Mouse (Mus musculus) MN1 (cell line): ENCODE data around the gene Gemin5.
"Not testable (repeated sequence)": the region's sequence is repeated elsewhere in the genome, so short reads cannot be mapped to it uniquely, and the experiment has no call there.

Experiments used
- DNase-seq: peaks from one replicate; pipeline ENCODE4 v3.0.0-alpha.2; 2016; ENCODE audit warnings: low spot score

Gemin5 gene

DNA sequence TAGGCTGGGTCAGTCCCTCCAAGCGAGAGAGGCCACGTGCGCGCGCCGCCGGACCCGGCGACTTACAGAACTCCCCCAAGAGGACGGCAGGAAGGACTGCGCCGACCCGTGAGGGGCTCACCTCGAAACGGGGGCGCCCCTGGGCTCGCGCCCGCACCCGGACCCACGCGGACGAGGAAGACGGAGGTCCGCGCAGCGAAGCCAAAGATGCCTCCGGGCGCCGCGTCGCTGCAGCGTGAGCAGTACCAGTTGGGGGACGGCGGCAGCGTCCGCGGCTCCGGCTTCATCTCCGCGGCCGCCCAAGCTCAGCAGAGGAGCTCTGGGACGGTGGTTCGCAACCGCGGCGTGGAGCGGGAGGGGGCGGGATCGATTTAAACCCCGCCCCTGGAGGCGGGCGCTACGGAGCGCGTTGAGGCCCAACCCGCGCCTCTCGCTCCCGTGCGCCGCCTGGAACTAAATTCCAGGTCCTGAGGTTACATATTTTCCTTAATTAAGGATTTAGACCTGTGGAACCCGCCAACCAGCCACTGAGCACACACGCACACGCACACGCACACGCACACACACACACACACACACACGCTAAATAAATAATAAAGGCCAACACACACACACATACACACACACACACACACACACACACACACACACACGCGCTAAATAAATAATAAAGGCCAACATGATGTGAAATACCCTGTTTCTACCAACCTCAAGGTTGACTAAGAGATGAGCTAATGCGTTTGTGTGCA, at the start of gene Gemin5:
Gemin5 (minus strand) TSS at position 373 of the 749 bp plus-strand sequence.
- peak; percentile 93 for DNase-seq

DNA sequence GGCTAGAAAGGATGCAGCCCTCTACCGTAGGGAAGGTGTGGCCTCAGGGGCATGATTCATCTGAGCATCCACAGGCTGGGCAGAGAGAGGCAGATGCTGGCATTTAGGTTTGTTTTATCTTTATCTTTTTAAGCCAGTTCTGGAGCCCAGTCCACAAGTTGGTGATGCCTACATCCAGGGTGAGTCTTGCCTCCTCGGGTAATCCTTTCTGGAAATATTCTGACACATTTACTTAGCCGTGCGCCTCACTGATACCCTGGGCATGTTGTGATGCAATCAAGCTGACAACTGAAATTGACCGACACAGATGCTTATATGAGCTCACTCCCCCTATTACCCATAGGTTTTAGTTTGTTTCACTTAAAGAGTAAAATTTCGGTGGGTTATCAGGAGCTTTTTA, 48.5 kb upstream of the Gemin5 start:
- peak; percentile 61 for DNase-seq

DNA sequence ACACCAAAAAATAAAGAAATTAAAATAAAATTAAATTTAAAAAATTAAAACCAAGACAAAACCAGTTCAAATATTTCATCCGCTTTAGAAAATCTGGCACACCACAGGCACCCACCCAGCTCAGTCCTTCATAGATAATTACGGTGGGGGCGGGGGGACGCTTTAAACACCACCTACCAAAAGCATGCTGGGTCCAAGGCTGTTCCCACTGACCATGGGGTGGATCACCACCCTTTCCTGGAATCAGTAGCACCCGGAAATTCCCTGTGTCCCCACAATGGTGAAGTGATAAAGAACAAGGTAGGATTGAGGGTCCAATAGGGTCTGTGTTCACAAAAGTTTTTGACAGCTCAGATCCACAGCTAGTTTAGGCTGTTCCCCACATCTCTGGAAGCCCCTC, 47.5 kb upstream of the Gemin5 start:
- no peak for DNase-seq

DNA sequence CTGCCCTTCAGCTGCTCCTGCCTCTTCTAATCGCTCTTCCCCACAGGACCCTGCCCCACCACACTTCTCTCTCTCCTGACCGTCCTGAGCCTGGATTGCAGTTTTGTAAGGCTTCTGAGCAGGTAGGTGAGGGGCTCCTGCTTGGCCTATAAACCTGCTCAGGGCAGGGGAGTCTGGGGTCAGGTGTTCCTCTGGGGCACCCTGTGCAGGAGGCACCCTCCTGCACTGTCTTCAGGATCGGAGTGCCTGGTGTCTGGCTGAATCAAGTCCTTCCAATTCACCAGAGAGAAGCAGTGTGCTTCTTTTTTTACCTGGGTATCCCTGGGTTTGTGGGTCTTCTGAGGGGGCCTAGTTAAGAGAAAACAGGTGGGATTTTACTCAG, 46.7 kb upstream of the Gemin5 start:
- DNase-seq = not testable (repeated sequence)

DNA sequence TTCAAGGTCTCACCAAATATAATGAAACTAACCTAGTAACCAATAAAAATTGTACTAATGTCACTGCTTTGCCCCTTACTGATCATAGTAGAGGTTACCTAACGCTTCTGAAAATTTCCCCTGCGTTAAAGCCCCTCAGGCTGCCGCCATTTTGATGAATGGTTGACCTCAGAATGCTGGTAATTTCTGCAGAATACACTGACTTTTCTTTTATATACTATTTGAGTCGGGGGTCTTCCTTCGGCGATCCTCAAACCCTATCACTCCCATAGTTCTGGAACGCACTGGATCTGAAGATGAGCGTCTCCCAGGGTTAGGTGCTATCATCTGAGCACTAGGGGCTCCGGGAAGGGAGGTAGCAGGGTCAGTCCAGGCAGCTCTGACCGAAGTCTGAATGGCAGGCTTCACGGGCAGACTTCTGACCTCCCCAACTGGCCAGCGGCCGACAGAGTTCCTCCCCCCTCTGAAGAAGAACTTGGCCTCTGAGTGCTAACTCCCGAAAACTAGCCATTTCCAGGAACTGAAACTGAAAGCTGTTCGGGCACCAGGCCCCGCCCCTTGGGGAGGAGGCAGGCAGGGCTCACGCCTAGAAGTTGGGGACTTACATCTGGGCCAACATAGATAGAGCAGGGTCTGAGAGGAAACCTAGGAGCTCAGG, 46.2 kb upstream of the Gemin5 start:
- DNase-seq = peak; percentile 89

DNA sequence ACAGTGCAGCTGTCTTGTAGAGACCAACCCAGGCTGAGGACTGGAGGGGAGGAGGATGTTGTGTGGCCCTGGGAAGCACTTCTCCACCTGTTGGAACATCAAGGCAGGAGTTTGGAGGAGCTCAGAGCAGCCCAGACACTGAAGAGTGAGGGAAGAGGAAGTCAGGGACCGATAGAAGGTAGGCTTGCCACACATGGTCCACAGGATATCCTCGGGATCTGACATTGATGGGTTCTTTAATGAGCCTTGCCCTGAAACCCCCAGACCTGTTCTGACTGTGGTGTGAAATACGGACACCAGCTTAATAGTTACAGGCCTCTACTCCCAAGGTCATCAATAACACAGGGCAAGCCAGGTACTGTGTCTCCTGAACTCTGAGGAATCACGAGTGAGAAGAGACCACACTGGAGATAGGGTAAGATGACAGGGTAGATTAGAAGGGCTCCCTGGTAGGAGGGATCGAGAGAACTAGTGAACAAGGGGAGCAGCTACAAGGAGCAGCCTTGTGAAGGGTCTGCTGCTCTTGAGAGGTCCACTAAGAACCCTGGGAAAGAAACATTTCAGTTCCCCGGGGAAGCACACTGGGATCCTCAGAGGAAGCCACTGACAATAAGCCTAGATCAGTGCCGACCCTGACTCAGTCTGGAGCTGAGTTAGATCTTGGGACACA, 45.5 kb upstream of the Gemin5 start:
- DNase-seq = no peak

DNA sequence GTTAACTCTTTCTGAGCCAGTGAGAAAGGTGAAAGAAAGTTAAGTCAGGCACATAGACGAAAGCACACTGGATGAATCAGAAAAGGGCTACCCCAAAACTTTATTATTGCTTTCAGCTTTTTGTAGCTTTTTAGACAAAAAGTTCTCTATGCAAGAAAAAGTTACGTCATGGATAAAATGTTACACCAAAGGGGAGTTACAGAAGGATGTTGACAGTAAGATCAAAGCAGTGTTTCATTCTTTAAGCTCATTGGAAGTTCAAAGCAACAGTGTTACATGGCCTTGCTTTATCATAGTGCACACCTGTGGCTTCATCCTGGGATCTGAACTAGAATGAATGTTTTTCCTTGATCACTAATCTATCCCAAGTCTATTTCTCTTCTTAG, 43.3 kb upstream of the Gemin5 start:
- DNase-seq = no peak

- no peak for DNase-seq
Observed at GRCm38 (mm10) chr11:58211062-58211681, 42.8 kb upstream of the Gemin5 start.

DNA sequence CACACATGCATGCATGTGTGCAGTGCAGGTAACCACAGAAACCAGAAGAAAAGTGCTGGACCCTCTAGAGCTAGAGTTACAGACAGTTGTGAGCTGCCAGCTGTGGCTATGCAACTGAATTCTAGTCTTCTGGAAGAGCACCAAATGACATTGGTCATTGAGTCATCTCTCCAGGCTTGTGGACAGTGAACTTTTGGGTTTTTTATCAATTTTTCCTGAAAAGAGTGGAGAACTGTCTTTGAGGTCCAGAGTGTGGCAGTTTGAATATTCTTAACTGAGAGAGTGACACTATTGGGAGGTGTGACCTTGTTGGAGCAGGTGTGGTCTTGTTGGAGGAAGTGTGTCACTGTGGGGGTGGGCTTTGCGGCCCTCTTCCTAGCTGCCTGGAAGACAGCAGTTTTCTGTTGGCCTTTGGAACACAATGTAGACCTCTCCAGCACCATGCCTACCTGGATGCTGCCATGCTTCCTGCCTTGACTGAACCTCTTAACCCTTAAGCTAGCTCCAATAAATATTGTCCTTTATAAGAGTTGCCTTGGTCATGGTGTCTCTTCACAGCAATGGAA, 42.1 kb upstream of the Gemin5 start:
- no peak for DNase-seq

DNA sequence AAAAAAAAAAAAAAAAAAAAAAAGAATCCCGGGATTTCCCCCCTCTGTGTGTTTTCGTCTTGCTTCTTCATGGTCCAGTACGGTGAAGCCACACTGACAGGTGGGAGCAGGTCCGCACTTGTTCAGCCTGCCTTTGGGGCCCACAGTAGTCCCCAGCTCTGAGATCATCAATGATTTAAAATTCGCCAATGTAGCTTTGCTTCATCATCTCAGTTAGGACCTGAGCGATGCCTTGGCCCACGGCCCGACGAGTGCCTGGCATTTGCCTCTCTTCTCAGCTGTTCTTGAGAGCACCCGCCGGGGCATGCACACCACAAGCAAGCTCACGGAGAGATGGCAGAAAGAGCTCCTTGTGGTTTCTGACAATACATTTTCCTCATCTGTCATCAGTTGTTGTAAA, 32.7 kb upstream of the Gemin5 start:
- DNase-seq = no peak

DNA sequence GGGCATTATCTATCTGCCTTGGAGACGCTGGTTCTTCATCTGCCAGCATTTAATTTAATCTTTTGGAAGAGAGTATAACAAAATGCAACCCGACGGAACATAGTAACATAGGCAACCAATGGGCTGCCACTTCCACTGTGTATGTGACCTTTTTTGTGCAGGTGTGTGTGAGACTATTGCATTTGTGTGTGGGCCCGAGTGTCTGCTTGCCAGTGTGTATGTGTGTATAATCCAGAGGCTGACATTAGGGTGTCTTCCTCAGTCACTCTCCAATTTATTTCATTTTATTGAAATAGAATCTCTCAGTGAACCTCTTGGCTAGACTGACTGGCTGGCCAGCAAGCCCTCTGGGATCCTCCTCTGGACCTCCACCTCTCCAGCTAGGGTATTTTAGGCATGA, 31.9 kb upstream of the Gemin5 start:
- DNase-seq = no peak

- peak; percentile 59 for DNase-seq
Observed at GRCm38 (mm10) chr11:58199229-58200037, 31.1 kb upstream of the Gemin5 start, which contains the start of the genes Igtp and Irgm2. Igtp (plus strand) TSS chr11:58199556. Irgm2 (plus strand) TSS chr11:58199618.

DNA sequence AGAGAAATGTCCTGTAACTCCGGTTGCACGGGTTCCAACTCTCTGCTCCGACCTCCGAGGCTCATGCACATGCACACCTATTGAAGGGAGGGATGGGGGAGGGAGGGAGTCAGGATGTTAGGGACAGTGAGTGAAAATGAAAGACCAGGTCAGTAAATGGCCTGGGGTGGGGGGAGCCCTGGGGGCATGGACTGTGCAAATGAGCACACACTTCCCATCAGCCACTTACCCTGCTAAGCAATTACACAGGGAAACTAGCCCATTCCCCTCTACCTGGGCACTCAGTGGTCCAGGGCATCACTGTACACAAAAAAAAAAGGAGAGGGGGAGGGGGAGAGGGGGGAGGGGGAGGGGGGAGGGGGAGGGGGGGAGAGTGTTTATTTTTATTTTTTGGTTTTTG, 30.3 kb upstream of the Gemin5 start:
- no peak for DNase-seq

DNA sequence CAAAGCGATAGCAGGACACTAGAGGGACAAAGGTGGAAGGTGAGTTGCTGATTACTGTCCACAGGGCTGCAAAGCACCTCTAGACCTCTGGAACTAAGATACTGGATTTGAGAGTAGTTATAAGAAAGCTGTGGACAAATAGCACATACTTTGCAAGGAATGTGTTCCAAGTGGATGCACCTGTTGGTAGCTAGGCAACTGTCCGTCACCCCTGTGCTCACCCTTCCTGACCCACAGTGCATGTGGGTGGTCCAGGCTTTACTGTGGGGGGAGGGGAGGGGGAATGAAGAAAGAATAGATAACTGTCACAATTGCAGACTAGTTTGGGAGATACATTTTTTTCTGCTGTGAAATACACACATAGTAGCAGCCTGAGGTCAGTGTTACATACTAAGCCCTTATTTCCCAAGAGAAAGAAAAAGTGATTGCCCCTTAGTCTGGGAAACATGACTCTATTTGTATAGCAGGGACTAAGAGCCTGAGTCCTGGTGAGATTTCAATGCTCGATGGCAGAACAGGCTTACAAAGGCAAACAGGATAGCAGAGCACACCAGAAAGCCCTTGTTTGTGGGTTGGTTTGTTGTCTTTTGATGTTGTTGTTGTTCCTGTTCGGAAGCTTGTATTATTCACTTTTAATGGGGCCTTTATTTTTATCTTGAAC, 25.7 kb upstream of the Gemin5 start:
- DNase-seq = no peak

DNA sequence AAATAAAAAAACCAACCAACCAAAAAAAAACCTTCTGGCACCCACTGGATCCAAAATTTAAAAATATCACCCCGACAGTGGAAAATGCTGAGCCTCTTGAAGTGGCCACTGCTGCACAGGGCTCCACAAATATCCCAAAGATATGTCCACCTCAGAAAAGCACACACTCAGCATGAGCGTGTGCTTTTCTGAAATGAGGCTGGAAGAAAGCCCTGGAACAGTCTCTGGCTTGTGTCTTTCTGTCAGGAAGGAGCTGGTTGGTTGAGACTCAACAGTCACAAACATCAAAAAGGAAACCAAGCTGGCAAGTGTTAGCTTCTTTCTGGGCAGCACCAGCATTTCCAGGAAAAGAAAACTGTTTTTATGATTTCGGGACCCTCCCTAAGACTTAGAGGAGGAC, 25.0 kb upstream of the Gemin5 start:
- DNase-seq = no peak

DNA sequence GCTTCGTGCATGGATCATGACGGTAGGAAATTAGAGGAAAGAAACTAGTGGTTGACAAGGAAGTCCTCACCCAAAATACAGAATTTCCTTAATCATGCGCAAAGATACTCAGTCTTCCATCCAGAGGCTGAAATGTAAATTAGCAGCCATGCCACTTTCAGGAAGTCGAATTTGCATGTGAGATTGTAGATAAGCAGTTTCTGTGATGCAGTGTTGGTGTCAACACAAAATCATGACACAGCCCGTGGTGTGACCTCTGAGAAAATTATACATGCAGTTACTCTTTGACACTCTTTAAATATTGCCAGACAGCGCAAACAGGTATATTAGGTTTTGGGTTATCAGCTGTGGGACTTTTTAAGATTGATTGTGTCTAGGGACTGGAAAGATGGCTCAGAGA, 21.3 kb upstream of the Gemin5 start:
- no peak for DNase-seq

GRCm38 (mm10) chr11:58183579-58183978, 15.2 kb upstream of the Gemin5 start:
- DNase-seq = no peak

- no peak for DNase-seq
Observed at GRCm38 (mm10) chr11:58180756-58181155, 12.4 kb upstream of the Gemin5 start.

- DNase-seq = not testable (repeated sequence)
Observed at GRCm38 (mm10) chr11:58179986-58180385, 11.6 kb upstream of the Gemin5 start.

DNA sequence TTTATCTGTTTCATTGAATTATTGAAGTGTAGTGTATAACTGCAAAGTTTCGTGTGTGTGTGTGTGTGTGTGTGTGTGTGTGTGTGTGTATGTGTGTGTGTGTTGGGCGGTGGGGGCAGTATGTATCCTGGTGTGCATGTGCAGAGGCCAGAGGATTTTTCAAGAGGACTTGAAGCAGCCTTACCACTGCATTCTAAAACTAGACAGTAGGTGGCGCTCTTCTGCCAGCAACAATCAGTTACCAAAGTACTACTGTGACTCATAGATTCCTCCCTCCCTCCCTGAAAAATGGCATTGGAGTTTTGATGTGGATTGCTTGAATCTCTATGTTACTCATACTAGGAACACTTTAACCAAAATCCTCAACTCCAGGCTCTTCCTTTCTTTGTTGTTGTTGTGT, 11.2 kb upstream of the Gemin5 start:
- DNase-seq = peak; percentile 89
